Mouse (Mus musculus): Measurements from ENCODE around the gene Gm49322. TPM values are rescaled to one million over a fixed set of nuclear protein-coding genes. Genes with fewer than 3 reads are reported as not detected.

The Gm49322 gene
- polyA plus RNA-seq, 1 experiment from 2014 or later = 1.1 TPM

GRCm38 (mm10) chr10:80655406-80656129 is 49.7 kb downstream of the Gm49322 start:
- Histone ChIP-seq H3K27me3 (replicated peaks; ENCODE audit: insufficient read depth, low read length) (no peaks in the 10 kb centered on the region), H3K4me1 (ENCODE audit: insufficient read depth, low read depth, low read length) (peaks cover 5% of the 10 kb centered on the region; the same call in 1 of the 2 replicates), H3K9ac (replicated peaks; ENCODE audit: low read depth) (peak overlapping the region; percentile 89), H3K36me3 (ENCODE audit: insufficient read depth, low read length) (no peaks in the 10 kb centered on the region), H3K9me3 (ENCODE audit: low read length) (no peaks in the 10 kb centered on the region), H3K27ac (ENCODE audit: low read length) (peak overlapping the region; percentile 77), H3K4me2 (replicated peaks; ENCODE audit: low read depth, low read length) (peak overlapping the region; percentile 97), H3K4me3 (ENCODE audit: low read depth, low read length) (peak overlapping the region; percentile 87)
- no peak for DNase-seq (ENCODE audit: low spot score)
- TF ChIP-seq CTCF (IDR thresholded peaks at IDR 0.05) = no peak
- TF ChIP-seq EP300 (IDR thresholded peaks at IDR 0.05) = no peak
- ATAC-seq = no peak
- 1% methylated on average over 12 of the region's 12 CpGs for WGBS

DNA sequence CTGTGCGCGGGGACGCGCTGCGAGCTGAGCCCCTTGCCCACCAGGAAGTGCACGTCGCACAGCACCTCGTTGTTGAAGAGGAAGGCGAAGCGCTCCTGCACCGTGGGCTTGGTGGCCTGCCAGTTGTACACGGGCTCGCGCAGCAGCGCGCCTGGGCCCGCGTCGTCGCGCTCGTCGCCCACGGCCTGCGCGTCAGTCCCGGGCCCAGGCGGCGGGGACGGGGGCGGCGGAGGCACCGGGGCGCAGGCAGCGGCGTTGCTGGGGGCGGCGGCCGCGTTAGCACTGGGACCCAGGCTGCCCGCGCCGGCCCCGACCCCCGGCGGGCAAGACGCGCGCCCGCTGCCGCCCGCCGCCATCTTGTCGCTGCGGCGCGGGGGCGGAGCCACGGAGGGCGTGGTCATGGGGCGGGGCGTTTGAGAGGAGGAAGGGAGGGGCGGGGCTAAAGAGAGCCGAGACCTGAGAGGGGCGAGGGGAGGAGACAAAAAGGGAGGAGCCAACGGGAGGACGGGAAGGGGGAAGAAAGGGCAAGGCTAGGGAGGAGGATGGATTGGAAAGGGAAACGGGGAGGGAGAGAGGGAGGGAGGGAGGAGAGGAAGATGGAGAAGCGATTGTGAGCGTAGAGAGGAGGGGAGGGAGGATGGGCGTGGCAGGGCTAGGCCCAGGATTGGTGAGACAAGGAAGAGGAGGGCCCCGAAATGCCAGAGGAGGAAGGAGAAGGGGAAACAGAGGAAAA is 50.5 kb downstream of the Gm49322 start:
- Histone ChIP-seq H3K27ac (ENCODE audit: low read length) (peak overlapping the region; percentile 84), H3K4me2 (replicated peaks; ENCODE audit: low read depth, low read length) (peak overlapping the region; percentile 97), H3K9ac (replicated peaks; ENCODE audit: low read depth) (peak overlapping the region; percentile 89), H3K36me3 (ENCODE audit: insufficient read depth, low read length) (no peaks in the 10 kb centered on the region), H3K4me3 (ENCODE audit: low read depth, low read length) (peak overlapping the region; percentile 87), H3K27me3 (replicated peaks; ENCODE audit: insufficient read depth, low read length) (no peaks in the 10 kb centered on the region), H3K4me1 (ENCODE audit: insufficient read depth, low read depth, low read length) (peaks cover 5% of the 10 kb centered on the region; the same call in 1 of the 2 replicates), H3K9me3 (ENCODE audit: low read length) (no peaks in the 10 kb centered on the region)
- TF ChIP-seq CTCF (IDR thresholded peaks at IDR 0.05) (no peak), EP300 (IDR thresholded peaks at IDR 0.05) (no peak)
- DNase-seq (ENCODE audit: low spot score) = peak; percentile 100
- peak; percentile 88 for ATAC-seq
- 2% methylated on average over 67 of the region's 72 CpGs for WGBS

- peak; percentile 20 for ATAC-seq
- TF ChIP-seq EP300 (IDR thresholded peaks at IDR 0.05) (no peak), CTCF (IDR thresholded peaks at IDR 0.05) (no peak)
- H3K4me3 ChIP-seq (ENCODE audit: low read depth, low read length) = peak within 1 kb of the TSS; percentile 87
- WGBS = 21% methylated on average over 15 of the region's 15 CpGs
- H3K36me3 ChIP-seq (ENCODE audit: insufficient read depth, low read length) = no peaks in the 10 kb centered on the region
- DNase-seq (ENCODE audit: low spot score) = peak; percentile 57
- H3K9ac ChIP-seq (replicated peaks; ENCODE audit: low read depth) = peak within 1 kb of the TSS; percentile 89
- H3K27ac ChIP-seq (ENCODE audit: low read length) = peak within 1 kb of the TSS; percentile 84
- H3K9me3 ChIP-seq (ENCODE audit: low read length) = no peaks in the 10 kb centered on the region
- peak within 1 kb of the TSS; percentile 97 for H3K4me2 ChIP-seq (replicated peaks; ENCODE audit: low read depth, low read length)
- H3K27me3 ChIP-seq (replicated peaks; ENCODE audit: insufficient read depth, low read length) = no peaks in the 10 kb centered on the region
- H3K4me1 ChIP-seq (ENCODE audit: insufficient read depth, low read depth, low read length) = peaks cover 5% of the 10 kb centered on the region; the same call in 1 of the 2 replicates
Observed at GRCm38 (mm10) chr10:80656863-80657623, 51.2 kb downstream of the Gm49322 start, which contains the start of gene Btbd2. Gene Btbd2, minus strand, starts transcription at chr10:80657071.

DNA sequence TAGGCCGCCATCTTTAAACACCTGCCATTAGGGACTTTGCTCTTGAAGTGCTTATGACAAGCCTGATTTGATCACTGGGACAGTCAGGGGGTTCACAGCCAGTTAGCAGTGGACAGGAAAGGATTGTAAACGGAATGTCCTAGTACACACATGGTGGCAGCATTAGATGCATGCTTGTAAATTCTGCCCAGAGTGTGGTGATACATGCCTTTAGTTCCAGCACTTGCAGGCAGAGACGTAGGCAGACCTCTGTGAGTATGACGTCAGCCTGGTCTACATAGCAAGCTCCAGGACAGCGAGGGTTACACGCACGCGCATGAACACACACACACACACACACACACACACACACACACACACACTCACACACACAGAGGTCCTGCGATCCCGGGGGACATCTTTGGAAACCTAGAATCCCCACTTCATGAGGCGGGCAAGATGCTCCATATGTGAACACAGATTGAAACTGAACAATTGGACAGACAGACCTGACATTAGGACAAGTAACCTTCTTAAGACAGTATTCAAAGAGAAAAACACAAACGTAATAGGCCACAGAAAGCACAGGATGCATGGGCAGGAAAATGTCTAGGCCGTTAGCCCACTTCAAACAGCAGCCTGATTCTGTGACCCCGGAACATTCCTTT is 52.5 kb downstream of the Gm49322 start:
- TF ChIP-seq EP300 (IDR thresholded peaks at IDR 0.05) (no peak), CTCF (IDR thresholded peaks at IDR 0.05) (no peak)
- H3K9ac ChIP-seq (replicated peaks; ENCODE audit: low read depth) = no peak overlapping the region
- no peaks in the 10 kb centered on the region for H3K9me3 ChIP-seq (ENCODE audit: low read length)
- no peak overlapping the region for H3K27ac ChIP-seq (ENCODE audit: low read length)
- DNase-seq (ENCODE audit: low spot score) = no peak
- H3K4me1 ChIP-seq (ENCODE audit: insufficient read depth, low read depth, low read length) = peaks cover 8% of the 10 kb centered on the region; the same call in 1 of the 2 replicates
- no peaks in the 10 kb centered on the region for H3K27me3 ChIP-seq (replicated peaks; ENCODE audit: insufficient read depth, low read length)
- 88% methylated on average over 14 of the region's 14 CpGs for WGBS
- no peak for ATAC-seq
- no peak overlapping the region for H3K4me3 ChIP-seq (ENCODE audit: low read depth, low read length)
- H3K36me3 ChIP-seq (ENCODE audit: insufficient read depth, low read length) = no peaks in the 10 kb centered on the region
- no peak overlapping the region for H3K4me2 ChIP-seq (replicated peaks; ENCODE audit: low read depth, low read length)

GRCm38 (mm10) chr10:80658841-80659202 is 53.0 kb downstream of the Gm49322 start:
- no peaks in the 10 kb centered on the region for H3K36me3 ChIP-seq (ENCODE audit: insufficient read depth, low read length)
- DNase-seq (ENCODE audit: low spot score) (no peak), ATAC-seq (no peak)
- no peak overlapping the region for H3K4me2 ChIP-seq (replicated peaks; ENCODE audit: low read depth, low read length)
- TF ChIP-seq CTCF (IDR thresholded peaks at IDR 0.05) (no peak), EP300 (IDR thresholded peaks at IDR 0.05) (no peak)
- no peaks in the 10 kb centered on the region for H3K9me3 ChIP-seq (ENCODE audit: low read length)
- H3K27ac ChIP-seq (ENCODE audit: low read length) = no peak overlapping the region
- H3K4me1 ChIP-seq (ENCODE audit: insufficient read depth, low read depth, low read length) = peaks cover 12% of the 10 kb centered on the region; the same call in 1 of the 2 replicates
- 60% methylated on average over 4 of the region's 4 CpGs for WGBS
- no peak overlapping the region for H3K9ac ChIP-seq (replicated peaks; ENCODE audit: low read depth)
- no peak overlapping the region for H3K4me3 ChIP-seq (ENCODE audit: low read depth, low read length)
- H3K27me3 ChIP-seq (replicated peaks; ENCODE audit: insufficient read depth, low read length) = no peaks in the 10 kb centered on the region

Measured in lung, postnatal 0 days (tissue).